Mouse (Mus musculus) mature B cell (primary cell): ENCODE data around the gene Arhgef11.

Experiments
- in situ Hi-C: fragments of 300-500 bp; cut with MboI; formaldehyde crosslinking; loops from 2 replicates; pipeline ENCODE4 v1.14.3; 2019

The Arhgef11 gene

DNA sequence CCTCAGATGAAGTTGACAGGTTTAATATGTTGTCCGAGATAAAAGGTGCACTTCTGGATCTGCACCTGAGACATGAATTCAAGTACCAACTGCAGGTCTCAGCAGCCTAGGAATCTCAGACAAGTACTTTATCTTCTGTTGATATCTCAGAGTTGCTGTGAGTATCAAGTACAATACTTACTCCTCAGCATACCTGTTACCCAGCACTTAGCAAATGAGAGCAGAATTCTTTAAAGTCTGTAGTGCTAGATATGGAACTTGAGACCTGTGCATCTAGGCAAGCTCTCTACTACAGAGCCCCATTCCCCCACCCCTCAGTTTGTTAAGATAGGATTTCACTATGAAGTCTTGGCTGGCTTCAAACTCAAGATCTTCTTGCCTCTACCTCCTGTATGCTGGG, 43.9 kb downstream of the Arhgef11 start:
- in situ Hi-C loops: no loop called here

DNA sequence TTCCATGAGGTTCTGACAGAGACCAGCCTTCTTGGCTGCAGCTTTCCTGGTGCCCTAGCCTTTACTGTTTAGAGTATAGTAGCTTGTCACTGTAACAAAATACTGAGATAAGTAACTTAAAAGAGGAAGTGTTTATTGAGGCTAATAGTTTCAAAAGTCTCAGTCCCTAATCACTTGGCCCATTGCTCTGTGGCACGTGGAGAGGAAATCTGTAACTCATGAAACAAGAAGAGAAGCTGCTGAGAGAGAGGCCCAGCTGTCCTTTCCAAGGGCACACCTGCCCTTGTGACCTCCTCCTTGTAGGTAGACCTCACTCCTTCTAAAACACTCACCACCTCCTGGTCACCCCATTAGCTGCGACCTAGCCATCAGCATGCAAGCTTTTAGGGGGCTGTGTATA, 101.2 kb downstream of the Arhgef11 start:
- in situ Hi-C loops: no loop called here

DNA sequence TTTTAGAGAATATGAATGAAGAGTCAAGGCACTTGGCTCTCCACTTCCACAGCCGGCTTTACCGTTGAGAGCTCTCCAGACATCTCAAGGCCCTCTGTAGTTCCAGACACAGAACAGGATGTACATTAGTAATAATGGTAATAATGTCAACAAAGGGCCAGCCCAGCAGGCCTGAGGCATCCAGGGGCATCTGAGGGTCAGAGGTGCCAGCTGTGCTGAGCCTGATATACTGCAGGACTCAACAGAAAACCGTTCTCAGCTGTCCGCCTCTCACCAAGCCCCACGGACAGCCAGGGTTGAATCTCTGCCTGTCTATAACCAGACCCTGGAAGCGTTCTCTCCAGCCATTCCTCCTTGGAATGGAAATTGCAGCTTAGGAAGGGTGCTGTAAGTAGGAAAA, 107.2 kb downstream of the Arhgef11 start:
- in situ Hi-C loops: no loop called here

DNA sequence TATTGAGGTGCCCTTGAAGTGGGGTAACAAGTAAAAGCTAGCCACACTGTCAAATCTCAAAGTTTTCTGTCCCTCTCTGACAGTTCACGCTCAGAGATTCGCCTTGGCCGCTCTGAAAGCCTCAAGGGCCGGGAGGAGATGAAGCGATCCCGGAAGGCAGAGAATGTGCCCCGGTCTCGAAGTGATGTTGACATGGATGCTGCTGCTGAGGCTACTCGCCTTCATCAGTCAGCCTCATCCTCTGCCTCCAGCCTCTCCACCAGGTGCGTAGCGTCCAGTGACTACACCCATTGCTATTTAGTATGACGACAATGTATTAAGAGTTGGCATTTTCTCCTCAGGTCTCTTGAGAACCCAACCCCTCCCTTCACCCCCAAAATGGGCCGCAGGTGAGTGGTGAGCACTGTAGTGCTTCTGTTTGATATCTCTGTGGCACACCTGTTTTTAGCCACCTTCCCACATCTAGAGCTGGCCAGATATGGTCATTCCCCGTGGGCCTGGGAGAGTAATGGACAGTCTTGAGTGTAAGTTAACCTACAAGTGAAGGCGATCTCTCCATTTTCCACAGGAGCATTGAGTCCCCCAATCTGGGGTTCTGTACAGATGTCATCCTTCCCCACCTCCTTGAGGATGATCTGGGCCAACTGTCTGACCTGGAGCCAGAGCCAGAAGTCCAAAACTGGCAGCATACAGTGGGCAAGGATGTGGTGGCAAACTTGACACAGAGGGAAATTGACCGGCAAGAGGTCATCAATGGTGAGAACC, 108.2 kb downstream of the Arhgef11 start:
- in situ Hi-C loops: no loop called here

DNA sequence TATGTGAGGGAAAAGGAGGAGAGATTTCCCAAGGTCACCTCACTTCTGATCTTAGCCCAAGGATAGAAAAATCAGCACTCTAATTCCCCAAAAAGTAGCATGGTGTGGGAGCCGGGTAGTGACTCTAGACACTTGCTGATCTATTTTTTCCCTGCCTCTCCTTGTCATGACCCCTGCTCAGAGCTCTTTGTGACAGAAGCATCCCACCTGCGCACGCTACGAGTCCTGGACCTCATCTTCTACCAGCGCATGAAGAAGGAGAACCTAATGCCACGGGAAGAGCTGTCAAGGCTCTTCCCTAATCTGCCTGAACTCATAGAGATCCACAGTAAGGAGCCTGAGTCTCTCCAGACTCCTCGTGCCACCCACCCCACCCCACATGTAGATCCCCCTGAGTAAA, 108.8 kb downstream of the Arhgef11 start:
- in situ Hi-C loops: no loop called here

DNA sequence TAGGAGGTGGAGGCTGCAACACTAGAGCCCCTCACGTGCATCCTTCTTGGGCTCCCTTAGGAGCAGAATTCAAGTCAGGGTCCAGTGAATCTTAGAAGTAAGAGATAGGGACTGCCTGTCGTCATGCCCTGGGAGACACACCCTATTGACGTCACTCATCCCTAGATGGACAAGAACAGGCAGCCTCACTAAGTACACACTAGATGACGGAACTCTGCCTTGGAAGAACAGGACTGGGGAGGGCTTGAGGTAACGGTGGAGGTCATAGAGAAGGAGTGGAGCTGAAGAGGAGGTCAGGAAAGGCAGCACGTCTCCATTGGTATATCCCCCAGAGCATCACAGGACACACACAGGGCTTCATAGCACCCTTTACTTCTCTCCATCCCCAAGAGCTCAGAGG, 111.3 kb downstream of the Arhgef11 start:
- in situ Hi-C loops: no loop called here

DNA sequence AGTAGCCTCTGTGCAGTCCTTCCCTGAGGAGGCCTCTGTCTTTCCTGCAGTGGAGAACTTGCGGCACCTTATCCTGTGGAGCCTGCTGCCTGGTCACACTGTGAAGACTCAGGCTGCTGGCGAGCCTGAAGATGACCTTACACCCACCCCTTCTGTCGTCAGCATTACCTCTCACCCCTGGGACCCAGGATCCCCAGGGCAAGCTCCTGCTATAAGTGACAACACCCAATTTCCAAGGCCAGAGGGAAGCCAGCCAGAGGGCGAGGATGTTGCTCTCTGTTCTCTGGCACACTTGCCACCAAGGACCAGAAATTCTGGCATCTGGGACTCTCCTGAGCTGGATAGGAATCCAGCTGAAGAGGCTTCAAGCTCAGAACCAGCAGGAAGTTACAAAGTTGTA, 115.7 kb downstream of the Arhgef11 start:
- in situ Hi-C loops: no loop called here

DNA sequence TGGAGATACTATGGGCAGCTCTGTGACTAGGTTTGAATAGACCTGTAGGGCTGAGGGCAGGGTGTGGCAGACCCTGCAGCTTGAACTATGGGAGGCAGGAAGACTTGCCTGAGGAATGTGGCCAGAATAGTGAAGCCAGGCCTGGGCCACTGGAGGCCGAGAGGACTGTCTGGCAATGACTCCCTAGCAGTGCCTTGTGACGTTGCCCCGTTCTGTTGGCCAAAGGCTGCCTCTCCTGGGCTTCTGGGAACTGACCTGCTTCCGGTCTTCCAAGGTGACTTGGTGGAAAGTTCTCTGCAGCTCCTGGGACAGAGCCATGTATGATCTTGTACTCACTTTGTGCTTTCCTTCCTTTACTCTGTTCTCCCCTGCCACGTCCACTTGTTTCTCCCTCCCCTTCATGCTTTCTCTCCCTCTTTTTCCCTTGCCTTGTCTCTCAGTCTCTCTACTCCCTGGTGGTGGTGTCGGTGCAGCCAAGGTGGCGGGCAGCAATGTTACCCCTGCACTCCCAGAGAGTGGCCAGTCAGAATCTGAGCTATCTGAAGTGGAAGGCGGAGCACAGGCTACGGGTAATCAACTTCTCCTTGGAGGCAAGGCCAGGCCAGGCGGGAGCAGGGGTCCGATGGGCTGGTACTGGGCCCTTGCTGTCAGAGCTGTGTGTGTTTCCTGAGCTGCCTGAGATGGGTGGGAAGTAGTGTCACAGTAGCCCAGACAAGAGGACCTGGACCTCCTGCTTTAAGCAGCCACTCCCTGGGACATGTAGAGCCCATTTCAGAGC, 116.8 kb downstream of the Arhgef11 start:
- in situ Hi-C loops: no loop called here

DNA sequence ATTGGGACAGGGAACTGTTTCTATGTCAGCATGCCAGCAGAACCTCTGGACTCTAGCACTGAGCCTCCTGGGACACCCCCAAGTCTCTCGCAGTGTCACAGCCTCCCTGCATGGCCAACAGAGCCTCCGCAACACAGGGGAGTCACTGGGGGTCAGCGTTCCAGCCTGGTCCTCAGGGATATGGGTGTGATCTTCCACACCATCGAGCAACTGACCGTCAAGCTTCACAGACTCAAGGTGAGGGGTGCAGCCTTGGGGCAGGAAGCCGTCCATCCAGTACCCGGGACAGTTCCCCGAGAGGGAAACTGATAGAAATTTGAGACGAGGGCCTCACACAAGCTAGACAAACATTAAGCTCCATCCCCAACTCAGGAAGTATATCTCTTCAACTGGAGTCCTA, 118.0 kb downstream of the Arhgef11 start:
- in situ Hi-C loops: no loop called here

DNA sequence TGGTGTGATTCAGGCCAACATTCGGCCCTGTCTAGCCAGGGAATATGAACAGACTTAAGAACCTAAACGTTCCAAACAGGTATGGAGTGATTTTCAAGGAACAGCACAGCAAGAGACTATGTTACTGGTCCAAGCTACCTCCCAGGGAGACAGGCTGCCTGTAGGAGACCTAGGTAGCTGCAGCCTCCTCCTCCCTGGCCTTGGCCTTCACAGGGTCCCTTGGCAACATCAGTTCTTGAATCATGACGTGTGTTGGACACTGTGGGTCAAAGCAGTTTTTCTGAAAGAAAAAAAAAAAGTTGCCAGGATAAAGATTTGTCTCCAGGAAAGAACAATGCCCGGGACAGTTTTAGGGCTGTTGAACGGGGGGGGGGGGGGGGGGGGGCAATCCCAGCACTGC, 121.5 kb downstream of the Arhgef11 start:
- in situ Hi-C loops: no loop called here

DNA sequence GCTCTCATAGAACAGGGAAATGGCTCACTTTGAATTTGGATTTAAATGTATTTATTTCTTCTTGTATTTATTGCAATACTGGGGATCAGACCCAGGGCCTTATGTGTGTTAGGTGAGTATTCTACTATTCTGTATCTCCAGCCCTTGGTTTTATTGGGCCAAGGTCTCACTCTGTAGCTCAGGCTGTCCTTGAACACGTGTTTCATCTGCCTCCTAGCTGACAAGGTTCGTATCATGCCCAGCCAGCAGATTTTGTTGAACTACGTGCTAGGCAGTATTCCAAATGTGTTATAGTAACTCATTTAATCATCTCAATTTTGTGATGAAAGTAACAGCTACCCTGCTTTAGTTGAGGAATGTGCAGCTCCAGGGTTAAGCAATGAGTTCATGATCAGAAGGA, 124.7 kb downstream of the Arhgef11 start:
- in situ Hi-C loops: no loop called here

DNA sequence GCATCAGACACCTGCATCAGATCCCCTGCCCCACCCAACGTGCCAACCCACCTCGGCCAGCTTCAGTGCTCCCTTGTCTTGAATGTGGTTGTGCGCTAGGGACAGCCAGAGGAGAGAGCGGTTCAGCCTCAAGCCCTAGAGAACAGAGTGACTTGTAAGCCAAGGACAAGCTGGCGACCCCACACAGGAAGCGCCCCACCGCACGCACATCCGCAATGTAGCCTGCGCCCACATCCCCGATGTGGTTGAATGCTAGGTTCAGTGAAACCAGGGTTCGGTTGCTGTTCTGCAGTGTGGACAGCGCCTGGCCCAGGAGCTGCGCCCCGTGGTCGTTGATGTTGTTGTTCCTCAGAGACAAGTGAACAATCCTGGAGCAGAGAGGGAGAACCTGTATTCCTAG, 125.4 kb downstream of the Arhgef11 start:
- in situ Hi-C loops: no loop called here

DNA sequence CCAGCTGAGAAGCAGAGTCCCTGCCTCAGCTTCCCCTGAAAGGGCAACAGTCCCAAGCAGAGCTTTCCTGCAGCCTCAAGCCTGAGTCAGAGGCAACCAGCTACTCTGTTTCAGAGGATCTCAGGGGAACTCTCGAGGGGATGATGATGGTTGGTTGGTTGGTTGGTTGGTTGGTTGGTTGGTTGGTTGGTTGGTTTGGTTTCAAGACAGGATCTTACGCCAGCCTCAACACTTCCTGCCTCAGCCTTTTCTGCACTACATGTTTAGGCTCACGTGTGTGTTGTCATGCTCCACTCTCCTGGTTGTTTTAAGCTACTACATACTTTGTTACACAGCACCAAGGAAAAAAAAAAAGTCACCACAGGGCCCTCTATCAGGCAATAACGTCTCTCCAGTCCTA, 126.6 kb downstream of the Arhgef11 start:
- in situ Hi-C loops: no loop called here

DNA sequence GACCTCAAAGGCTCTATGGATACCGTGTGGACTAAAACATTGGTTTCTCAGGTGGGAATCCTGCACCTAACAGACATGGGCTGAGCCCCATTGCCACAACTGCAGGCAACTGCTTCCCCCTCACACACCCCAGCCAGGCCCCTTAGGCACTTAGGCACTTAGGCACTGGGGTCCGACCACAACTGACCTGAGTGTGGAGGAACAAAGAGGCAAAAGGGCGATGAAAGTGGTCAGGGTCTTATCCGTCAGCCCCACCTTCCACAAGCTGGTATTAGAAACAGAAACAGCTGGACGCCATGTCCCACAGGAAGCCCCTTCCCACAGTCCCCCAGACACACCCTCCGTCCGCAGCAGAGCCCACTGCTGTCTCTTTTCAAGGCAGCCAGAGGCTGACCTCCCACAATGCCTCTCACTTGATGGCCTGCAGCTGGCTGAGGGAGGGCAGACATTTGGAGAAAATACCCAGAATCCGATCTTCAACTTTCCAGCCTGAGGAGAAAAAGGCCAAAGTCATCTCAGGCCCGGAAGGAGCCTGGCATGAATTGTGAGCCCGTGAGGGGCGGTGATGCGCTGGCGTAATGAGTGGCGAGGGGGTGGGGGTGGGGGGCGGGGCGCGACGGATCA, 127.8 kb downstream of the Arhgef11 start:
- in situ Hi-C loops: no loop called here

DNA sequence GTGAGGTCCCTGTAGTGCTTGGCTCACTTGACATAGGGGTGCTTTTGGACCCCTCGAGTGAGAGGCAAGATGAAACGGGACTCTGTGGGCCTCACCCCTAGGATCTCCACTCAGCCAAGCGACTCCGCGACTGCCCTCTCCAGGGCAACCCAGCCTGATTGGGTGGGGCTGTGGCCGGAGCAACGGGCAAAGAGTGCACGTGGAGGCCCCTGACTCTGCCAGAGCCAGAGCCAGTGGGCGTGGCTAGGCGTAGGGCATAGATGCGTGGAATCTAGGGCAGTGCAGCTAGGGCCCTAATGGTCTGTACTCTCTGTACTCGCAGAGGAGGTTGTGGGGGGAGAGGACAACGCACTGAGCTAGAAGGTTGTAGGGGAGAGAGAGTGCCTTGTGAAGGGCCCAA, 131.1 kb downstream of the Arhgef11 start, which contains the start of gene Lrrc71:
Lrrc71 (minus strand) TSS at position 195 of the 400 bp plus-strand sequence.
- in situ Hi-C loops: no loop called here

DNA sequence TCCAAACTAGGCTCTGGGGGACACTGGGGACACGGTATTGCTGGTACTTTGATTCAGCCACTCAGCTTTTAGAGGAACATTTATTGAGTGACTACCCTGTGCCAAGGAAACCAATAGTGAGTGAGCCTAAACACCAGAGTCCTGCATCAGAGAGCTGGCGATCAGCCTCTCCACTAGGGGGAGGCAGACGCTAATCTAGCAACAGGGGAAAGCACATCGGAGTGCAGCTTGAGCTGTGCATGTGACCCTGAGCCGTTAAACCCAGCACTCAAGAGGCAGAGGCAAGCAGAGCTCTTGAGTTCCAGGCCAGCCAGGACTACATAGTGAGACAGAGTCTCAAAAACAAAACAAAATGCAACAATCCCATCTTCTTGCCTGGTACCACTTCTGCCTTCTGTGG, 131.7 kb downstream of the Arhgef11 start:
- in situ Hi-C loops: no loop called here

DNA sequence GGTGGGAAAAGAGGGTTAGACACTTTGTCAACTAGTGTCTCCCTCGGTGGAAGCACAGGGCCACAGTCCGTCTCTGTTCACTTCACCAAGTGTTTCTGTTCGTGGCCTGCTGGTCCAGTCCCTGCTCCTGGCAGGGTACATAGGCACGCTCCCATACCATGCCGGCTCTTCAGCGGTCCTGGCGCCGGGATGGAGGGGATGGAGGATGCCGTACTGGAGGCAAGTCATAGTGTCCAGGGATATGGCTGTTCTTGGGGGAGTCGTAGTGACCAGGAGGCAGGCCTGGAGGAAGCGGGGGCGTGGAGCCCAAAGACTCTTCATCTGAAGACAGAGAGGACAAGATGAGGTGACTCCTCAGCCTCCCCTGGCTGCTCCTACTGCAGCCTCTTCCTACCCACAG, 132.6 kb downstream of the Arhgef11 start:
- in situ Hi-C loops: no loop called here

DNA sequence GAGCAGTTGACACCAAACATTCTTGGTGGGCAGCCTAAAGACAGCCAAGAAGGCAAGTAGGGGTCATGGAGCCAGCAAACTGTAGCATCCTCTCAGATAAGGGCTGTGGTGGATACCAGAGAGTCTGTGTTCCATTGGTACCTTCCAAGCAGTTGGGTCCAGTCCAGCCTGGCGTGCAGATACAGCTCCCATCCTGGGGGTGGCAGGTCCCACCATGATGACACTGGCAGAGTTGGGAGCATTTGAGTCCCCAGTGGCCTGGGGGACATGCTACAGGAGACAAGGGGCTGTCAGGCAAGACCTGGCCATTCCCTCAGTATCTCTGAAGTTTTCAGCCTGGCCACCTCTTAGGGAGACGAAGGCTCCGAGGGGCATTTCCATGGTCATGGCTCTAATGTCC, 135.2 kb downstream of the Arhgef11 start:
- in situ Hi-C loops: no loop called here

DNA sequence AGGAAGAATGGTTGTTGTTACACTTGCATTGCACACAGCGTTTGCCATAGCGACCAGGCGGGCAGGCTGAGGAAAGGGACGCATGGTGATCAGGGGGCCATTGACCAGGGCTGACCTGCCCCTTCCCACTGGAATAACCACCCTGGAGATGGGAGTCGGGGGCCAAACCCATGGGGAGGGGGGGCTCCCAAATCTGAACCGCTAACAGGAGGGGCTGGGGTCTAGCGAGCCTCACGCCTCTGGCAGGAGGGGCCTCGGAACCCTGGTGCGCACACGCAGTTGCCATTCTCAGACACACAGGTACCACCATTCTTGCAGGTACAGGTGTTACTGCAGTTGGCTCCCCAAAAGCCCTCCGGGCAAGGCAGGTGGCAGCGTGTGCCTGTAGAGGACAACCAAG, 136.5 kb downstream of the Arhgef11 start:
- in situ Hi-C loops: no loop called here

DNA sequence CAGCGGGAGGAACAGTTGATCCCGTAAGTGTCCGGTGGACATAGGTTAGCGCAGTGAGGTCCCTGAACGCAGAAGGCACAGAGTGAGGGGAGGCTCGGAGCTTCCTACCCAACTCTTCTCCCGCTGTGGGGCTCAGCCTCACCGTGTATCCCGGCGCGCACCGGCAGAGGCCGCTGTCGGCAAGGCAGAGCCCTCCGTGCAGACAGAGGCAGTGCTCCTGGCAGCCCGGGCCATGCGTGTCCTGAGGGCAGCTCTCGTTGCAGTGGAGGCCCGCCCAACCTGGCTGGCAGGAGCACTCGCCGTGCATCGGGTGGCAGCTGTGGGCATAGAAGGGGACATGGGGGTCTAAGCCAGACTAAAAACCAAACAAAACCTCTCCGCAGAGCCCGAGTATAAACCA, 138.6 kb downstream of the Arhgef11 start:
- in situ Hi-C loops: no loop called here

DNA sequence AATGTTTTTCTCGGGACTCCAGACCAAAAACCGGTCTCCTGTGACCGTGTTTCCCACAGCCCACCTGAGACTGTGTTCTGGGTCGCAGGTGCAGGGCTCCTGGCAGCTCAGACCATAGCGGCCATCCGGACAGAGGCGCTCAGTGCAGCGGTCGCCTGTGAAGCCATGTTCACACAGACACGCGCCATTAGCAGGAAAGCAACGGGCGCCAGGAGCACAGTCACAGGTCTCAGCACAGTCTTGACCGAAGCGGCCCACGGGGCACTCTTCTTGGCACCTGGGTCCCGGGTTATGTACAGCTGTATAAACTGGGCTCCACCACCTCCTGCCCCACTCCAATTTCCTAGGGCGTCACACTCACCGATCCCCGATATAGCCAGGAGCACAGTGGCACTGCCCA, 139.1 kb downstream of the Arhgef11 start:
- in situ Hi-C loops: no loop called here

DNA sequence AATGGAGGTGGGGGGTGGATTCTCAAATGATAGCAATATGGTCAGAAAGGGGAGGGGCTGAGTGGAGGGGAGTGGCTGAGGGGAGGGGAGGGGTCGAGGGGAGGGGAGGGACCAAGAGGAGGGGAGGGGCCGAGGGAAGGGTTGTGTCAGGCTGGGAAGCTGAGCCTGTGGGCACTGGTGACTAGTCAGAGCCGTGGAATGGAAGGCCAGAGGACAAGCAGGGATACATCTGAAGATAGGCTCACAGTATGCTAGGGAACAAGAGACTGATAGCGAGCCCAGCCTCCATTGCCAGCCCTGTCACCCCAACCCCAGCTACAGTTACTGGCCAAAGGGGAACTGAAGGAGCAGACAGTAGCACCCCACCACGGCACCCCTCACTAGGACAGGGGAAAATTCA, 141.3 kb downstream of the Arhgef11 start:
- in situ Hi-C loops: no loop called here
